Mouse (Mus musculus): ENCODE measurements around the gene Agt. TPM values are rescaled to one million over a fixed set of nuclear protein-coding genes. Genes with fewer than 3 reads are reported as not detected.
A peak's percentile ranks its signal among the peaks of the same experiment; 100 is the strongest.

Agt gene
- polyA plus RNA-seq, 1 experiment from 2014 or later: 0.76 TPM

DNA sequence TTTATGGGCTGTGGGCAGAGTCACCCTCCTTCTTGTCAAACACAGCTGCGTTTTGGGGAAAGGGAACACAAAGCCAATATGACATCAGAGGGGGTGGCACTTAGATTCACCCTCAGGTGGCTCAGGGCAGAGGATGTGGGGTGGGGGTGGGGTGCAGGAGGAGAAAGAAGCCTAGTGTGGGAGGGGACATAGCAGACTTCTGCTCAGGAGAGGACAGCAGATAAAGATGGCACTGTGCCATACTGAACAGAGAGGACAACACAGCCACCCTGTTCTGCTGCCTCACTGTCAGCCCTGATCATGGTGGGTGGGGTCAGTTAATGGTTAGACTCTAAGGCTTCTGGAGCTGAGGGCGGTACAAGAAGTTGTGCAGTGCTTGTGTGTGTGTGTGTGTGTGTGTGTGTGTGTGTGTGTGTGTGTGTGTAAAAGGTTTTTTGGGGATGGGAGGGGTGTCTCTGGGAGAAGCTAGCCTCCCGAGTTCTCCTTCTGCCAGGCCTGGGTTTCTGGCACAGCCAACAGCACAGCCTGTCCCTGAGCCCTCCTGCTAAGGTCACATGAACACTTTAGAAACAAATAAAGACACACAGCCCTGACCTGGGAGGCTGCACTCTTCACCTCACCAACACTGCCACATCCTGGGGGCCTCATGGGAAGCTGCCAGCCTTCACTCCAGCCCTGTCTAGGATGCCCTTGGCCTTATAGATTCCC, 16.4 kb upstream of the Agt start:
- no peaks in the 10 kb centered on the region for H3K4me1 ChIP-seq (replicated peaks; ENCODE audit: control insufficient read depth, insufficient read depth, low read length)
- H3K9me3 ChIP-seq (ENCODE audit: control insufficient read depth, low read length): no peaks in the 10 kb centered on the region
- H3K4me3 ChIP-seq (replicated peaks; ENCODE audit: low read length): no peak overlapping the region
- ATAC-seq (ENCODE audit: low FRiP score) (no peak), DNase-seq (ENCODE audit: low spot score) (no peak)
- H3K27me3 ChIP-seq (ENCODE audit: control insufficient read depth, insufficient read depth, low read length): no peaks in the 10 kb centered on the region
- H3K27ac ChIP-seq: no peak overlapping the region
- no peak overlapping the region for H3K4me2 ChIP-seq (replicated peaks)
- H3K9ac ChIP-seq: no peak overlapping the region
- WGBS: 60% methylated on average over 3 of the region's 3 CpGs
- no peaks in the 10 kb centered on the region for H3K36me3 ChIP-seq (replicated peaks; ENCODE audit: control insufficient read depth, insufficient read depth)

DNA sequence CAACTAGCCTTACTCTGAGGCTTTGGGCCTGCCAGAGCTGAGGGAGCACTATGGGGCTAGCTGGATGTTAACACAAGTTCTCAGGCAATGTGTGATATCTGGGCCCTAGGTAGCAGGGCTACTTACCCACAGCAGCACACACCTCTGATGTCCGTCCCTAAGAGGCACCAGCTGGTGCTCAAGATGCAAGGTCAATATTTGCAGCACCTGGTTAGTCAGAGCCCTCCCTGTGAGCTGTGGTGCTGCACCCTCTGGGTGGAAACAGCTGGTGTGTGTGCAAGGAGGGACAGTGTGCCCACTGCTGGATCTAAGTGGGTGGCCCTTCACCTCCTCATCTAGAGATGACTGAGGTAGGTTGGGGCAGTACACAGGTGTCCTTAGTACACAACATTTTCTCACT, 7.2 kb upstream of the Agt start:
- DNase-seq (ENCODE audit: low spot score): no peak
- 87% methylated on average over 1 of the region's 1 CpGs for WGBS
- no peaks in the 10 kb centered on the region for H3K27me3 ChIP-seq (ENCODE audit: control insufficient read depth, insufficient read depth, low read length)
- no peak for ATAC-seq (ENCODE audit: low FRiP score)
- H3K9me3 ChIP-seq (ENCODE audit: control insufficient read depth, low read length): no peaks in the 10 kb centered on the region
- no peak overlapping the region for H3K4me2 ChIP-seq (replicated peaks)
- H3K4me3 ChIP-seq (replicated peaks; ENCODE audit: low read length): no peak overlapping the region
- no peak overlapping the region for H3K9ac ChIP-seq
- H3K27ac ChIP-seq: no peak overlapping the region
- H3K36me3 ChIP-seq (replicated peaks; ENCODE audit: control insufficient read depth, insufficient read depth): no peaks in the 10 kb centered on the region
- no peaks in the 10 kb centered on the region for H3K4me1 ChIP-seq (replicated peaks; ENCODE audit: control insufficient read depth, insufficient read depth, low read length)

DNA sequence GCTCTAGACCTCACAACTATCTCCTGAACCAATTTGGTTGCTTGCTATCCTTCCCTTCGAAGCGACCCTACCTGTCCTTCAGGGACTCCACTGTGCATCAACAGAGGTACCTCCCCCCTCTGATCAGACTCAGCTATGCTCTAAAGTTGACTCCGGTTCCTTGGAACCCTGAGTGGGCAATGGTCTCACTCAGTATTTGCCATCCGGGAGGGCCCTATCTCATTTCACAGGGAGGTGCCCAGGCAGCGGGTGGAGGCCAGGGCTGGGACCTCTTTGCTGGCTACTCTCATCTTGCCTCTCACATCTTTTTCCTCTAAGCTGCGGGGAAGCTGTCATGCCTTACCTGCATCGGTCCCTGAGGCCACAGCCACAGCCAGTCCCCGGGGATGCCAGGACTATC, 6.3 kb upstream of the Agt start, which contains the start of gene Capn9:
TSS of gene Capn9 (plus strand) at position 301 of the 400 bp plus-strand sequence.
- WGBS: 94% methylated on average over 8 of the region's 8 CpGs
- DNase-seq (ENCODE audit: low spot score): no peak
- Histone ChIP-seq H3K36me3 (replicated peaks; ENCODE audit: control insufficient read depth, insufficient read depth) (no peaks in the 10 kb centered on the region), H3K9ac (no peak within 1 kb of the TSS), H3K27me3 (ENCODE audit: control insufficient read depth, insufficient read depth, low read length) (no peaks in the 10 kb centered on the region), H3K4me2 (replicated peaks) (no peak within 1 kb of the TSS), H3K4me3 (replicated peaks; ENCODE audit: low read length) (no peak within 1 kb of the TSS), H3K4me1 (replicated peaks; ENCODE audit: control insufficient read depth, insufficient read depth, low read length) (no peaks in the 10 kb centered on the region), H3K9me3 (ENCODE audit: control insufficient read depth, low read length) (no peaks in the 10 kb centered on the region), H3K27ac (no peak within 1 kb of the TSS)
- no peak for ATAC-seq (ENCODE audit: low FRiP score)

DNA sequence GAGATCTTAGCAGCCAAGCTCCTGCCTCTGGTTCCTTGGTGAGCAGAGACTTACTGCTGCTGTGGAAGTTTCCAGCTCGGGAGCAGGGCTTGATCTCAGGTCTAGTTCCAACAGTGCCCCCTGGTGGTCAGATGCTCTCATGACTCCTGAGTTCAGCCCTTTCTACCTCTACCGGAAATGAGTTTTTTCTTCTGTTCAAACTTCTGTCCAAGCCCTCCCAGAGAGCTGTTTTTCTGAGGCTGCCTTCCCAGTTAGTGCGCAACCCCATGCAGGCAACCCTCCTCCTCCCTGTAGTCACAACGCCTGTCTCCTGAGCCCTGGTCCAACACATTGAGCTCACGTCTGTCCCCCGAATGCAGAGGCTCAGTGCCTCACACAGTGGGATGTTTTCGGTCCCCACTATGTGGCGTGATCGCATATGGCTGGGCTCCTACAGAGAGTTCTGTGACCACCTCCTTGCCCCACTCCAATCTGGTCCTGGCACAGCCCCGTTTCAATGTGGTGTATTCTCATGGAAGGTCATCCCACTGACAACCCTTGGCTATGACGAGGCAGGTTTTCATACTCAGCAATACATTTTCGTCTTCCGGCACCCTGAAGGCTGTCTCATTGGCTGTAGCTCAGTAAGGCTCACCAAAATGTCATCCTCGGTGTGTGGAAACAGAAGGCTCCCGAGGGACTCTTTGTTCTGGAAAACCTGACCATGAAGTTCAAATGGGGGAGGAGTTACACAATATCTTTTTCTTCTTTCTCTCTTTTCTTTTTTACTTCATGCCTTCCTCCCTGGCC, 4.2 kb upstream of the Agt start:
- 0 out of 2 replicates have a peak, but pooled peaks have one; percentile 21 for ATAC-seq (ENCODE audit: low FRiP score)
- Histone ChIP-seq H3K27ac (no peak overlapping the region), H3K9ac (no peak overlapping the region), H3K4me1 (replicated peaks; ENCODE audit: control insufficient read depth, insufficient read depth, low read length) (no peaks in the 10 kb centered on the region), H3K4me3 (replicated peaks; ENCODE audit: low read length) (no peak overlapping the region), H3K4me2 (replicated peaks) (no peak overlapping the region), H3K9me3 (ENCODE audit: control insufficient read depth, low read length) (no peaks in the 10 kb centered on the region), H3K27me3 (ENCODE audit: control insufficient read depth, insufficient read depth, low read length) (no peaks in the 10 kb centered on the region), H3K36me3 (replicated peaks; ENCODE audit: control insufficient read depth, insufficient read depth) (no peaks in the 10 kb centered on the region)
- 57% methylated on average over 15 of the region's 15 CpGs for WGBS
- DNase-seq (ENCODE audit: low spot score): peak; percentile 94

DNA sequence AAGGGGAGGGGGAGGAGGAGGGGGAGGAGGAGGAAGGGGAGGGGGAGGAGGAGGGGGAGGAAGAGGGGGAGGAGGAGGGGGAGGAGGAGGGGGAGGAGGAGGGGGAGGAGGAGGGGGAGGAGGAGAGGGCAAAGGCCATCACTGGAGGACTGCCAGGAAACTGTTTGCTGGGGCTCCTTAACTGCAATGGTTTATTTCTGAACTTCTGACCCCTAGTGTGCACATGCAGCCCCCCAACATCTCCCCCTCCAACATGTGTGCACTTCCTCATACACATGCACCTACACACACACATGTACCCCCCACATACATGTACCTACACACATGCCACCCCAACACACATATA, 2.9 kb upstream of the Agt start:
- Histone ChIP-seq H3K27me3 (ENCODE audit: control insufficient read depth, insufficient read depth, low read length) (no peaks in the 10 kb centered on the region), H3K27ac (no peak overlapping the region), H3K9me3 (ENCODE audit: control insufficient read depth, low read length) (no peaks in the 10 kb centered on the region), H3K4me3 (replicated peaks; ENCODE audit: low read length) (no peak overlapping the region), H3K9ac (no peak overlapping the region), H3K36me3 (replicated peaks; ENCODE audit: control insufficient read depth, insufficient read depth) (no peaks in the 10 kb centered on the region), H3K4me2 (replicated peaks) (no peak overlapping the region), H3K4me1 (replicated peaks; ENCODE audit: control insufficient read depth, insufficient read depth, low read length) (no peaks in the 10 kb centered on the region)
- ATAC-seq (ENCODE audit: low FRiP score) (no peak), DNase-seq (ENCODE audit: low spot score) (no peak)

DNA sequence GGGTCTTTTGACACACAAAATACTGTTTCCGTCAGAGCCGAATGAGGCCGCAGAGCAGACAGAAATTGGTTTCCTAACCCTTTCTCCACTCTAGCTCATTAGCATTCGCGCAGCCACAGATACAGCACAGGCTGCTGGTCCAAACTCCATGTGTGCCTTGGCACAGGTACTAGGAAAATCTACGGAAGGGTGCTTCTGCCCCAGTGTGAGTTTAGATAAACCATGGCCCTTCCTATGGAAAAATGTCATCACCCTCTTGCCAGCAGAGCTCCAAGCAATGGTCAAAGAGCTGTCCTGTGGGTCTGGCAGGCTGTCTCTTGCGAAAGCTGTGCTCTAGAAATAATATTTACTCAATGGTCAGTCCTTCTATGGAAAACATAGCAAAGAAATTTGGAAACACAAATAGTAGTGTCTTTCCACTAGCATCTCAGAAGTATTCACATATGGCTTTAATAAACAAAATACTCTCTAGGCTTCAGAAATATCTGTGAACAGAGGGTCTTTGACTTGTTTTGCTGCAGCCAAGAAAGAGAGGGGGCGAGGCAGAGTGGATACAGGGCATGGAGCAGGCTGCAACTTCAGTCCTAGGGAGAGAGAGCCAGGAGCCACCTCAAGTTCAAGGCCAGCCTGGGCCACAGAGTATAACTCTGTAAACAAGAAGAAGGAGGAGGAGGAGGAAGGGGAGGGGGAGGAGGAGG, 2.4 kb upstream of the Agt start:
- Histone ChIP-seq H3K36me3 (replicated peaks; ENCODE audit: control insufficient read depth, insufficient read depth) (no peaks in the 10 kb centered on the region), H3K9me3 (ENCODE audit: control insufficient read depth, low read length) (no peaks in the 10 kb centered on the region), H3K4me2 (replicated peaks) (no peak overlapping the region), H3K4me3 (replicated peaks; ENCODE audit: low read length) (no peak overlapping the region), H3K4me1 (replicated peaks; ENCODE audit: control insufficient read depth, insufficient read depth, low read length) (no peaks in the 10 kb centered on the region), H3K27me3 (ENCODE audit: control insufficient read depth, insufficient read depth, low read length) (no peaks in the 10 kb centered on the region), H3K27ac (no peak overlapping the region), H3K9ac (no peak overlapping the region)
- no peak for ATAC-seq (ENCODE audit: low FRiP score)
- WGBS: 66% methylated on average over 8 of the region's 8 CpGs
- no peak for DNase-seq (ENCODE audit: low spot score)

DNA sequence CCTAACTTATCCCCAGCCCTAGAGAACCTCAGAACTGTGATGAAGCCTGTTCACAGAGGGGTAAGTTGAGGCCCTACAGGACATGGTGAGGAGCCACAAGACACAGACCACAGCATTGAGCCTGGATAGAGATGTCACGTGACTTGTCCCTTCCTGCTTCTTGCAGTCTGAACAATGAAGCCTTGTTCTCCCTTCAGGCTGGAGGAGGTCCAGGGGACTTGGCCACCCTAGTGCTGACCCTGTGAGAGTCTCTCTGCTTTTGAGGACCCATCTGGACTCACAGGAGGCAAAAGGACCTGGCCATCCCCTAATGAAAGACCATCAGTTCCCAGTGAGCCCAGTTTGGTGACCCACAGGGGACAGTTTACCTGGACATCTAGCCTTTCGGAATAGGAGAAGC, 406 bp downstream of the Agt start:
- Histone ChIP-seq H3K4me2 (replicated peaks) (no peak overlapping the region), H3K27ac (no peak overlapping the region), H3K9ac (no peak overlapping the region), H3K36me3 (replicated peaks; ENCODE audit: control insufficient read depth, insufficient read depth) (no peaks in the 10 kb centered on the region), H3K9me3 (ENCODE audit: control insufficient read depth, low read length) (no peaks in the 10 kb centered on the region), H3K4me3 (replicated peaks; ENCODE audit: low read length) (no peak overlapping the region), H3K27me3 (ENCODE audit: control insufficient read depth, insufficient read depth, low read length) (no peaks in the 10 kb centered on the region), H3K4me1 (replicated peaks; ENCODE audit: control insufficient read depth, insufficient read depth, low read length) (no peaks in the 10 kb centered on the region)
- WGBS: 76% methylated on average over 2 of the region's 2 CpGs
- ATAC-seq (ENCODE audit: low FRiP score): no peak
- no peak for DNase-seq (ENCODE audit: low spot score)

DNA sequence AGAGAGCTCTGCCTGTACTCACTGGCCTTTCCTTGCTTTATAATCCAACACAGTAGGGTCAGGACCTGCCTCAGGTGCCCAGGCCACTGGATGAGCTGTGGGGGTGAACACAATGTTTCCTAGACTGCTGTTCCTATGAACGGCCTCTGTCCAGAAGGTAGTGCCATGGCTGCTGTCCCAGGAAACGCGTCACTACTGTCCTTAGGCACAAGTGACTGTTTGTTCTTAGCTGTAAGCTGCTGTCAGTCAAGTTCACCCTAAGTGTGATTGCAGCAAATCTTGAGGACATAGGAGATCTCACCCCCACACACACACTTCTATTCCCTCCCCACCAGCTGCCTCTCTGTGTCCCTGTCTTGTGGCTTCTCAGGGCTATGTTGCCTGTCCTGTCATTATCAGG, 1.9 kb downstream of the Agt start:
- Histone ChIP-seq H3K27ac (no peak overlapping the region), H3K4me2 (replicated peaks) (no peak overlapping the region), H3K9me3 (ENCODE audit: control insufficient read depth, low read length) (no peaks in the 10 kb centered on the region), H3K36me3 (replicated peaks; ENCODE audit: control insufficient read depth, insufficient read depth) (no peaks in the 10 kb centered on the region), H3K4me1 (replicated peaks; ENCODE audit: control insufficient read depth, insufficient read depth, low read length) (no peaks in the 10 kb centered on the region), H3K27me3 (ENCODE audit: control insufficient read depth, insufficient read depth, low read length) (no peaks in the 10 kb centered on the region), H3K4me3 (replicated peaks; ENCODE audit: low read length) (no peak overlapping the region), H3K9ac (no peak overlapping the region)
- WGBS: 81% methylated on average over 3 of the region's 3 CpGs
- ATAC-seq (ENCODE audit: low FRiP score): no peak
- DNase-seq (ENCODE audit: low spot score): no peak

DNA sequence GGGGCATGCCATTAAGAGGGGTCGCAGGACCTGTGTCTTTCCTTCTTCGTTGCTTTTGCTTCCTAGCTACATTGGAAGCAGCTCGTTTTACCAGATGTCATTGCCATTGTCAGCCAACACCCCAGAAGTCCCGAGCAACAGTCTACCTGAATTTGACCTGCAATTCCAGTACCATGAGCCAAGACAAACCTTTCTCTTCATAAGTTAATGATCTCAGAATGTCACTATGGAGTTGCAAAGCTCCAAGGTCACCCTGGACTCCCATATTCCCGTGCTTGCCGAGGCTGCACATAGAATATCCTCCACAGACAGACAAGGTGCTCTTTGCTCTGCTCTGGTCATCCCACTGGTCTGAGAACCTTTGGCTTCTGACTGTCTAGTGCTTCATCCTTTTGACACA, 2.4 kb downstream of the Agt start:
- ATAC-seq (ENCODE audit: low FRiP score): no peak

More for the DNA sequence above, 2.4 kb downstream of the Agt start:
- H3K4me1 ChIP-seq (replicated peaks; ENCODE audit: control insufficient read depth, insufficient read depth, low read length): no peaks in the 10 kb centered on the region
- no peaks in the 10 kb centered on the region for H3K9me3 ChIP-seq (ENCODE audit: control insufficient read depth, low read length)
- 83% methylated on average over 6 of the region's 6 CpGs for WGBS
- no peaks in the 10 kb centered on the region for H3K27me3 ChIP-seq (ENCODE audit: control insufficient read depth, insufficient read depth, low read length)
- H3K36me3 ChIP-seq (replicated peaks; ENCODE audit: control insufficient read depth, insufficient read depth): no peaks in the 10 kb centered on the region
- no peak overlapping the region for H3K27ac ChIP-seq
- H3K4me3 ChIP-seq (replicated peaks; ENCODE audit: low read length): no peak overlapping the region
- no peak overlapping the region for H3K4me2 ChIP-seq (replicated peaks)
- DNase-seq (ENCODE audit: low spot score): no peak
- H3K9ac ChIP-seq: no peak overlapping the region

Measured in hindbrain, embryonic 14.5 days (tissue).